Mouse (Mus musculus): ENCODE results near the gene Smurf1. TPM values are rescaled to one million over a fixed set of nuclear protein-coding genes. Genes with fewer than 3 reads are reported as not detected.

The Smurf1 gene
- polyA plus RNA-seq, 1 experiment from 2014 or later, result 21.3 TPM

DNA sequence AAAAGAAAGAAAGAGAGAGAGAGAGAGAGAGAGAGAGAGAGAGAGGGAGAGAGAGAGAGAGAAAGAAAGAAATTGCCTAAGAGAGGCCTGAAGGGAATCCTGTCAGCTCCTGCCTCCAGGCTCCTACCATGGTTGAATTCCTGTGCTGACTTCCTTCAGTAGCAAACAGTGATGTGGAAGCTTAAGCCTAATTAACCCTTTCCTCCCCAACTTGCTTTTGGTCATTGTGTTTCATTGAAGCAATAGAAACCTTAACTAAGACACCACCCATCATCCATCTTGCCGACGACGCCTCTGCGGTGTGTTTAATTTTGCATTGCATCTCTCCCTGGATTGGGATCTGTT, 23.4 kb upstream of the Smurf1 start:
- 79% methylated on average over 4 of the region's 4 CpGs for WGBS
- Histone ChIP-seq H3K27me3 (ENCODE audit: control insufficient read depth, insufficient read depth, low read length) (no peaks in the 10 kb centered on the region), H3K9me3 (ENCODE audit: control insufficient read depth, low read length) (no peaks in the 10 kb centered on the region), H3K36me3 (ENCODE audit: control insufficient read depth, insufficient read depth, low read length) (no peaks in the 10 kb centered on the region), H3K4me3 (ENCODE audit: low read depth, low read length) (no peak overlapping the region), H3K4me1 (ENCODE audit: control insufficient read depth, insufficient read depth, low read length) (no peaks in the 10 kb centered on the region), H3K27ac (ENCODE audit: low read depth, low read length) (no peak overlapping the region), H3K9ac (ENCODE audit: low read length) (no peak overlapping the region), H3K4me2 (ENCODE audit: low read depth) (no peak overlapping the region)
- ATAC-seq (ENCODE audit: insufficient read depth, low FRiP score, low TSS enrichment) (no peak), DNase-seq (ENCODE audit: low spot score) (no peak)

DNA sequence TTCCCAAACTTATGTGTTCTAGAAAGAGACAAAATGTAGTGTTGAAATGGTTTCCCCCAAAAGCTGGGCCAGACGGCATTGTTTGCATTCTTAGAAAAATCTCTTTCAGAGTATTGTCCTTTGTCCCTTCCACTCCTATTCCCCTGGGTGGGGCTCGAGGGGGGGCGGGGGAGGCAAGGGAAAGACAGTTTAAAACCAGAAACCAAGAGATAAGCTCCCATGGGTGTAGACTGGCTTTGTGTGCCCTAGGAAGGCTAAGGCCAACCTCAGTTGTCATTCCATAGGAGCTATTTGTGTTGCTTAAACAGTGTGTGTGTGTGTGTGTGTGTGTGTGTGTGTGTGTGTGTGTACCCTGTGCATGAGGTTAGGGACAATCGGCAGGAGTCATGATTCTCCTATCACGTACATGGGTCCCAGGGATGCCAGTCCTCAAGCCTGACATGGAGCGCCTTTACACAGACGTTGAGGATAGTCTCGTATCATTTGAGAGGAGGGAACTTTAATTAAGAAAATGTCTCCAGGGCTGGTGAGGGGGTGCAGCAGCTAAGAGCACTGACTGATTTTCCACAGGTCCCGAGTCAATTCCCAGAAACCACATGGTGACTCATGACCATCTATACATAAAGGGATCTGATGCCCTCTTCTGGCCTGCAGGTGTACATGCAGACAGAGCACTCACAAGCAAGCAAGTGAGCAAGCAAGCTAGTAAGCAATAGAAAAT, 22.9 kb upstream of the Smurf1 start:
- Histone ChIP-seq H3K9me3 (ENCODE audit: control insufficient read depth, low read length) (no peaks in the 10 kb centered on the region), H3K4me3 (ENCODE audit: low read depth, low read length) (no peak overlapping the region), H3K9ac (ENCODE audit: low read length) (no peak overlapping the region), H3K36me3 (ENCODE audit: control insufficient read depth, insufficient read depth, low read length) (no peaks in the 10 kb centered on the region), H3K4me2 (ENCODE audit: low read depth) (no peak overlapping the region), H3K27me3 (ENCODE audit: control insufficient read depth, insufficient read depth, low read length) (no peaks in the 10 kb centered on the region), H3K27ac (ENCODE audit: low read depth, low read length) (no peak overlapping the region), H3K4me1 (ENCODE audit: control insufficient read depth, insufficient read depth, low read length) (no peaks in the 10 kb centered on the region)
- WGBS, result 60% methylated on average over 9 of the region's 9 CpGs
- DNase-seq (ENCODE audit: low spot score) (peak; percentile 35), ATAC-seq (ENCODE audit: insufficient read depth, low FRiP score, low TSS enrichment) (no peak)

DNA sequence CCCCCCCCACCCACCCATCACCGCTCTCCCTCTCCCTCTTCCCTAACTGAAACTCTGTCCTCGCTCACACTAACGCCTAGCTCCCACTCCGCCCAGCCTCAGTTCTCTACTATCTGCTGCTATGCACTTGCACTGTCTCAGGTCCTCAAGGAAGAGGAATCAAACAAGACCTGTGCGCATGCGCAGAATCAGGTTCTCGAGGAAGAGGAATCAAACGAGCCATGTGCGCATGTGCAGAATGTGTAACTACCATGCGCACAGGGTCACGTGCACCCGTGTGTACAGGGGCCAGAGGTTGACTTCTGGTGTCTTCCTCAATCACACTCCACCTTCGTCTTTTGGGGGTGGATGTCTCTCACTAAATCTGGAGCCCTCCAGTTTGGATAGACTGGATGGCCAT, 21.9 kb upstream of the Smurf1 start:
- DNase-seq (ENCODE audit: low spot score), result no peak
- H3K9ac ChIP-seq (ENCODE audit: low read length), result no peak overlapping the region
- no peaks in the 10 kb centered on the region for H3K9me3 ChIP-seq (ENCODE audit: control insufficient read depth, low read length)
- H3K36me3 ChIP-seq (ENCODE audit: control insufficient read depth, insufficient read depth, low read length), result no peaks in the 10 kb centered on the region
- no peaks in the 10 kb centered on the region for H3K27me3 ChIP-seq (ENCODE audit: control insufficient read depth, insufficient read depth, low read length)
- ATAC-seq (ENCODE audit: insufficient read depth, low FRiP score, low TSS enrichment), result no peak
- no peak overlapping the region for H3K27ac ChIP-seq (ENCODE audit: low read depth, low read length)
- no peak overlapping the region for H3K4me3 ChIP-seq (ENCODE audit: low read depth, low read length)
- H3K4me1 ChIP-seq (ENCODE audit: control insufficient read depth, insufficient read depth, low read length), result no peaks in the 10 kb centered on the region
- H3K4me2 ChIP-seq (ENCODE audit: low read depth), result no peak overlapping the region
- WGBS, result 93% methylated on average over 13 of the region's 13 CpGs

DNA sequence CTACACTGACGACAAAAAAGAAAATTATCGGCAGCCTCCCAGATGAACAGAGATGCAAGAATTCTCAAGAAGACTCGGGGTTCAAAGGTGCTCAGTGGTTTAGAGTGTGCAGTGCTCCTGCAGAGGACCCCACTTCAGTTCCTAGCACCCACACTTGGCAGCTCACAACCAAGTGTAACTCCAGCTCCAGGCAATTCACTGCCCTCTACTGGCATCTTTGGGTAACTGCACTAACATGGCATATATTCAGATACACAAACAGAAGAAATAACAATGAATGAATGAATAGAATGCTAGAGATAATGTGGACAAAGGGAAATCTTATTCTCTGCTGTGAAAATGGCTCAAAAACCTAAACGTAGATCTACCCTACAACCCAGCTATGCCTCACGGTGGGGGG, 19.2 kb upstream of the Smurf1 start:
- Histone ChIP-seq H3K27me3 (ENCODE audit: control insufficient read depth, insufficient read depth, low read length) (no peaks in the 10 kb centered on the region), H3K4me1 (ENCODE audit: control insufficient read depth, insufficient read depth, low read length) (no peaks in the 10 kb centered on the region), H3K9ac (ENCODE audit: low read length) (no peak overlapping the region), H3K9me3 (ENCODE audit: control insufficient read depth, low read length) (no peaks in the 10 kb centered on the region), H3K4me3 (ENCODE audit: low read depth, low read length) (no peak overlapping the region), H3K4me2 (ENCODE audit: low read depth) (no peak overlapping the region), H3K27ac (ENCODE audit: low read depth, low read length) (no peak overlapping the region), H3K36me3 (ENCODE audit: control insufficient read depth, insufficient read depth, low read length) (no peaks in the 10 kb centered on the region)
- DNase-seq (ENCODE audit: low spot score) (no peak), ATAC-seq (ENCODE audit: insufficient read depth, low FRiP score, low TSS enrichment) (no peak)
- WGBS, result 93% methylated on average over 5 of the region's 5 CpGs

DNA sequence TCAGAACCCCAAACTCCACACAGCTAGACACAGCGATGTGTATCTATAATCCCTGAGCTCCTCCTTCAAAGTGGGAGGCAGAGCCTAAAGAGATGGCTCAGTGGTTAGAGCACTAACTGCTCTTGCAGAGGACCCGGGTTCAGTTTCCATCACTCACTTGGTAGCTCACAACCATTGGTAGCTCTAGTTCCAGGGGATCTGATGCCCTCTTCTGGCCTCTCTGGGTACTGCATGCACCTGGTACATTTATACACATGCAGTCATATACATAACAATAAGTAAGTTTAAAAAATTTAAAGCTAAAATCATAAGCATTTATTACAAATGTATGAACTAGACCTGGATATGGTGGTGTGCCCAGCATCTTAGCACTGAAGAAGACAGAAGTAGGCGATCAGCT, 17.6 kb upstream of the Smurf1 start:
- no peaks in the 10 kb centered on the region for H3K36me3 ChIP-seq (ENCODE audit: control insufficient read depth, insufficient read depth, low read length)
- ATAC-seq (ENCODE audit: insufficient read depth, low FRiP score, low TSS enrichment) (no peak), DNase-seq (ENCODE audit: low spot score) (no peak)
- no peak overlapping the region for H3K9ac ChIP-seq (ENCODE audit: low read length)
- WGBS, result 95% methylated on average over 3 of the region's 3 CpGs
- H3K4me3 ChIP-seq (ENCODE audit: low read depth, low read length), result no peak overlapping the region
- no peaks in the 10 kb centered on the region for H3K27me3 ChIP-seq (ENCODE audit: control insufficient read depth, insufficient read depth, low read length)
- no peak overlapping the region for H3K27ac ChIP-seq (ENCODE audit: low read depth, low read length)
- no peaks in the 10 kb centered on the region for H3K9me3 ChIP-seq (ENCODE audit: control insufficient read depth, low read length)
- no peaks in the 10 kb centered on the region for H3K4me1 ChIP-seq (ENCODE audit: control insufficient read depth, insufficient read depth, low read length)
- no peak overlapping the region for H3K4me2 ChIP-seq (ENCODE audit: low read depth)

DNA sequence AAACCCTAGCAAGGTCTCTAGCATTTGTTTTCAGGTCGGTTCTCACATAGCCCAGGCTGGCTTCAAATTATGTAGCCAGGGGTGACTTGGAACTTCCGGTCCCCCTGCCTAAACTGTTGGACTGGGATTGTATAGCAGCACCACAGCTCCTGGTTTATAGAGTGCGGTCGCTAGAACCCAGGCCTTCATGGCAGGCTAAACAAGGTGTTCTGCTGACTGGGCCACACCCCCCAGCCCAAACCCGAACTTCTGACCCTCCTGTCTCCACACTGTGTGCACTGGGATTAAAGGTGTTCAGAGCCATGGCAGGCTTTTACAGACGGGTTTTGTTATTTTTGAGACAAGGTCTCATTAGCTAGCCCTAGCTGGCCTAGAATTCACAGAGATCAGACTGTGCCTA, 13.5 kb upstream of the Smurf1 start:
- no peak for DNase-seq (ENCODE audit: low spot score)
- WGBS, result 82% methylated on average over 6 of the region's 6 CpGs

DNA sequence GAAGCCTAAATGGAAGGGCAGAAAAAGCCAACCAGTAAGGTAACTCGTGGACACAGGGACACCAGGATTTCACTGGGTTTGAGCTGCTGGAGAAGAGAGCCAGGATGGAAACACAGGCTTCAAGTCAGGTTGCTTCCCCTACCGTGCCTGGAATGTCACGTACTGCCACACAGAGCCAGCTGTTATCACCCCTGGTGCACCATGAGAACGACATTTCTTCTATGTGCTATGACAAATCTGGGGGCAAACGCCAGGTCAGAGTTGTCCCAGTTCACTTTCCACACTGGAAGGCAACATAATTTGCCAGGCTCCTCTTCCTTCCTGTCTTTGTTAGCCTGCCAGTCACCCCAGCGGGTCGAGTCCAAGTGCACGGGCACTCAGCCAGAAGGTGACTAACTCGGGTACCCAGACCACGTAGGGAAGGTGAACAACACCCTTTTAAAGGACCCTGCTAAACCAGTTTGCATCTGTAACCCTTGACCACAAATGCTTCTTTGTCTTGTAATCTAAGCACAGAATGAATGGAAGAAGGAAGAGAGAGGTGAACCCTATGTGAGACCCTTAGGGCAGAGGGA, 13.0 kb upstream of the Smurf1 start:
- Histone ChIP-seq H3K9ac (ENCODE audit: low read length) (no peak overlapping the region), H3K27ac (ENCODE audit: low read depth, low read length) (no peak overlapping the region), H3K9me3 (ENCODE audit: control insufficient read depth, low read length) (no peaks in the 10 kb centered on the region), H3K27me3 (ENCODE audit: control insufficient read depth, insufficient read depth, low read length) (no peaks in the 10 kb centered on the region), H3K4me1 (ENCODE audit: control insufficient read depth, insufficient read depth, low read length) (no peaks in the 10 kb centered on the region), H3K4me2 (ENCODE audit: low read depth) (no peak overlapping the region), H3K36me3 (ENCODE audit: control insufficient read depth, insufficient read depth, low read length) (no peaks in the 10 kb centered on the region), H3K4me3 (ENCODE audit: low read depth, low read length) (no peak overlapping the region)
- no peak for DNase-seq (ENCODE audit: low spot score)
- ATAC-seq (ENCODE audit: insufficient read depth, low FRiP score, low TSS enrichment), result no peak
- WGBS, result 79% methylated on average over 10 of the region's 10 CpGs

More for the DNA sequence above, 13.5 kb upstream of the Smurf1 start:
- no peaks in the 10 kb centered on the region for H3K4me1 ChIP-seq (ENCODE audit: control insufficient read depth, insufficient read depth, low read length)
- no peak overlapping the region for H3K9ac ChIP-seq (ENCODE audit: low read length)
- no peaks in the 10 kb centered on the region for H3K36me3 ChIP-seq (ENCODE audit: control insufficient read depth, insufficient read depth, low read length)
- H3K4me2 ChIP-seq (ENCODE audit: low read depth), result no peak overlapping the region
- no peak for ATAC-seq (ENCODE audit: insufficient read depth, low FRiP score, low TSS enrichment)
- no peak overlapping the region for H3K4me3 ChIP-seq (ENCODE audit: low read depth, low read length)
- H3K27ac ChIP-seq (ENCODE audit: low read depth, low read length), result no peak overlapping the region
- no peaks in the 10 kb centered on the region for H3K27me3 ChIP-seq (ENCODE audit: control insufficient read depth, insufficient read depth, low read length)
- H3K9me3 ChIP-seq (ENCODE audit: control insufficient read depth, low read length), result no peaks in the 10 kb centered on the region

DNA sequence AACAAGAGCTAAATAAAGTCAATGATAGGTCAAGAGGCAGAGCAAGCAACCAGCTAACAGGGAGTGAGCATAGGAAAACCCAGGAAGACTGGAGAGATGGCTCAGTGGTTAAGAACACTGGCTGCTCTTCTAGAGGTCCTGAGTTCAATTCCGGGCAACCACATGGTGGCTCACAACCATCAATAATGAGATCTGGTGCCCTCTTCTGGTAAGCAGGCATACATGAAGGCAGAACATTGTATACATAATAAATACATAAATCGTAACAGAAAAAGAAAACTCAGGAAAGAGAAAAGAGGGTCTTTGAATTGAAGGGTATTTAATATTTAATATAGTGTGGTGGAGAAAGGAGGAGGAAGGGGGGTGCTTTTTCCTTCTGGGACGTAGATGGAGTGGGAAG, 5.6 kb upstream of the Smurf1 start:
- no peak overlapping the region for H3K9ac ChIP-seq (ENCODE audit: low read length)
- H3K9me3 ChIP-seq (ENCODE audit: control insufficient read depth, low read length), result no peaks in the 10 kb centered on the region
- WGBS, result 92% methylated on average over 3 of the region's 3 CpGs
- DNase-seq (ENCODE audit: low spot score) (no peak), ATAC-seq (ENCODE audit: insufficient read depth, low FRiP score, low TSS enrichment) (no peak)
- H3K27ac ChIP-seq (ENCODE audit: low read depth, low read length), result no peak overlapping the region
- no peak overlapping the region for H3K4me2 ChIP-seq (ENCODE audit: low read depth)
- H3K4me1 ChIP-seq (ENCODE audit: control insufficient read depth, insufficient read depth, low read length), result no peaks in the 10 kb centered on the region
- H3K36me3 ChIP-seq (ENCODE audit: control insufficient read depth, insufficient read depth, low read length), result no peaks in the 10 kb centered on the region
- H3K27me3 ChIP-seq (ENCODE audit: control insufficient read depth, insufficient read depth, low read length), result no peaks in the 10 kb centered on the region
- no peak overlapping the region for H3K4me3 ChIP-seq (ENCODE audit: low read depth, low read length)
